Mouse (Mus musculus): Measurements from ENCODE around the gene Rhoj. TPM values are rescaled to one million over a fixed set of nuclear protein-coding genes. Genes with fewer than 3 reads are reported as not detected.
A peak's percentile ranks its signal among the peaks of the same experiment; 100 is the strongest.

The Rhoj gene
- polyA plus RNA-seq, 1 experiment from 2014 or later = 19.2 TPM

GRCm38 (mm10) chr12:75388521-75388920 lies 80.4 kb downstream of the Rhoj start:
- Histone ChIP-seq H3K36me3 (ENCODE audit: control insufficient read depth, insufficient read depth, low read length) (no peaks in the 10 kb centered on the region), H3K27ac (ENCODE audit: low read depth, low read length) (no peak overlapping the region), H3K27me3 (ENCODE audit: control insufficient read depth, insufficient read depth, low read length) (no peaks in the 10 kb centered on the region), H3K9me3 (ENCODE audit: control insufficient read depth, low read length) (no peaks in the 10 kb centered on the region), H3K9ac (ENCODE audit: low read length) (no peak overlapping the region), H3K4me3 (ENCODE audit: low read depth, low read length) (no peak overlapping the region), H3K4me2 (ENCODE audit: low read depth, low read length, severe bottlenecking) (no peak overlapping the region), H3K4me1 (replicated peaks; ENCODE audit: control insufficient read depth, insufficient read depth, low read length) (no peaks in the 10 kb centered on the region)
- ATAC-seq (replicated peaks; ENCODE audit: low FRiP score) = no peak
- no peak for DNase-seq (ENCODE audit: low spot score)
- WGBS = 93% methylated on average over 9 of the region's 9 CpGs

GRCm38 (mm10) chr12:75389308-75390135 lies 81.4 kb downstream of the Rhoj start:
- Histone ChIP-seq H3K36me3 (ENCODE audit: control insufficient read depth, insufficient read depth, low read length) (no peaks in the 10 kb centered on the region), H3K9ac (ENCODE audit: low read length) (no peak overlapping the region), H3K27me3 (ENCODE audit: control insufficient read depth, insufficient read depth, low read length) (no peaks in the 10 kb centered on the region), H3K4me2 (ENCODE audit: low read depth, low read length, severe bottlenecking) (no peak overlapping the region), H3K9me3 (ENCODE audit: control insufficient read depth, low read length) (no peaks in the 10 kb centered on the region), H3K27ac (ENCODE audit: low read depth, low read length) (no peak overlapping the region), H3K4me1 (replicated peaks; ENCODE audit: control insufficient read depth, insufficient read depth, low read length) (no peaks in the 10 kb centered on the region), H3K4me3 (ENCODE audit: low read depth, low read length) (no peak overlapping the region)
- peak; percentile 60 for DNase-seq (ENCODE audit: low spot score)
- ATAC-seq (replicated peaks; ENCODE audit: low FRiP score) = peak; percentile 69
- WGBS = 44% methylated on average over 20 of the region's 20 CpGs

- Histone ChIP-seq H3K27me3 (ENCODE audit: control insufficient read depth, insufficient read depth, low read length) (no peaks in the 10 kb centered on the region), H3K27ac (ENCODE audit: low read depth, low read length) (no peak overlapping the region), H3K4me2 (ENCODE audit: low read depth, low read length, severe bottlenecking) (no peak overlapping the region), H3K9me3 (ENCODE audit: control insufficient read depth, low read length) (no peaks in the 10 kb centered on the region), H3K36me3 (ENCODE audit: control insufficient read depth, insufficient read depth, low read length) (no peaks in the 10 kb centered on the region), H3K4me1 (replicated peaks; ENCODE audit: control insufficient read depth, insufficient read depth, low read length) (no peaks in the 10 kb centered on the region), H3K4me3 (ENCODE audit: low read depth, low read length) (no peak overlapping the region), H3K9ac (ENCODE audit: low read length) (no peak overlapping the region)
- no peak for ATAC-seq (replicated peaks; ENCODE audit: low FRiP score)
- 83% methylated on average over 9 of the region's 9 CpGs for WGBS
- DNase-seq (ENCODE audit: low spot score) = no peak
These were observed 83.4 kb downstream of the Rhoj start for GRCm38 (mm10) chr12:75391526-75391925.

- ATAC-seq (replicated peaks; ENCODE audit: low FRiP score) = no peak
- Histone ChIP-seq H3K27ac (ENCODE audit: low read depth, low read length) (no peak overlapping the region), H3K36me3 (ENCODE audit: control insufficient read depth, insufficient read depth, low read length) (no peaks in the 10 kb centered on the region), H3K4me1 (replicated peaks; ENCODE audit: control insufficient read depth, insufficient read depth, low read length) (no peaks in the 10 kb centered on the region), H3K9me3 (ENCODE audit: control insufficient read depth, low read length) (no peaks in the 10 kb centered on the region), H3K27me3 (ENCODE audit: control insufficient read depth, insufficient read depth, low read length) (no peaks in the 10 kb centered on the region), H3K4me3 (ENCODE audit: low read depth, low read length) (no peak overlapping the region), H3K9ac (ENCODE audit: low read length) (no peak overlapping the region), H3K4me2 (ENCODE audit: low read depth, low read length, severe bottlenecking) (no peak overlapping the region)
- no peak for DNase-seq (ENCODE audit: low spot score)
- 89% methylated on average over 20 of the region's 20 CpGs for WGBS
These were observed 86.1 kb downstream of the Rhoj start for GRCm38 (mm10) chr12:75394011-75394773.

GRCm38 (mm10) chr12:75396616-75397015 lies 88.5 kb downstream of the Rhoj start:
- DNase-seq (ENCODE audit: low spot score) = no peak
- Histone ChIP-seq H3K4me2 (ENCODE audit: low read depth, low read length, severe bottlenecking) (no peak overlapping the region), H3K27me3 (ENCODE audit: control insufficient read depth, insufficient read depth, low read length) (no peaks in the 10 kb centered on the region), H3K4me3 (ENCODE audit: low read depth, low read length) (no peak overlapping the region), H3K9ac (ENCODE audit: low read length) (no peak overlapping the region), H3K9me3 (ENCODE audit: control insufficient read depth, low read length) (no peaks in the 10 kb centered on the region), H3K27ac (ENCODE audit: low read depth, low read length) (no peak overlapping the region), H3K4me1 (replicated peaks; ENCODE audit: control insufficient read depth, insufficient read depth, low read length) (no peaks in the 10 kb centered on the region), H3K36me3 (ENCODE audit: control insufficient read depth, insufficient read depth, low read length) (no peaks in the 10 kb centered on the region)
- no peak for ATAC-seq (replicated peaks; ENCODE audit: low FRiP score)
- WGBS = 78% methylated on average over 3 of the region's 3 CpGs

- WGBS = 54% methylated on average over 7 of the region's 7 CpGs
- Histone ChIP-seq H3K4me3 (ENCODE audit: low read depth, low read length) (no peak overlapping the region), H3K9me3 (ENCODE audit: control insufficient read depth, low read length) (no peaks in the 10 kb centered on the region), H3K27ac (ENCODE audit: low read depth, low read length) (no peak overlapping the region), H3K36me3 (ENCODE audit: control insufficient read depth, insufficient read depth, low read length) (no peaks in the 10 kb centered on the region), H3K4me1 (replicated peaks; ENCODE audit: control insufficient read depth, insufficient read depth, low read length) (no peaks in the 10 kb centered on the region), H3K4me2 (ENCODE audit: low read depth, low read length, severe bottlenecking) (no peak overlapping the region), H3K27me3 (ENCODE audit: control insufficient read depth, insufficient read depth, low read length) (no peaks in the 10 kb centered on the region), H3K9ac (ENCODE audit: low read length) (no peak overlapping the region)
- no peak for DNase-seq (ENCODE audit: low spot score)
- ATAC-seq (replicated peaks; ENCODE audit: low FRiP score) = no peak
These were observed 89.0 kb downstream of the Rhoj start for GRCm38 (mm10) chr12:75397077-75397476.

GRCm38 (mm10) chr12:75412964-75413363 lies 104.8 kb downstream of the Rhoj start:
- WGBS = 87% methylated on average over 9 of the region's 9 CpGs
- Histone ChIP-seq H3K4me1 (replicated peaks; ENCODE audit: control insufficient read depth, insufficient read depth, low read length) (no peaks in the 10 kb centered on the region), H3K27me3 (ENCODE audit: control insufficient read depth, insufficient read depth, low read length) (no peaks in the 10 kb centered on the region), H3K4me3 (ENCODE audit: low read depth, low read length) (no peak overlapping the region), H3K9me3 (ENCODE audit: control insufficient read depth, low read length) (no peaks in the 10 kb centered on the region), H3K4me2 (ENCODE audit: low read depth, low read length, severe bottlenecking) (no peak overlapping the region), H3K36me3 (ENCODE audit: control insufficient read depth, insufficient read depth, low read length) (no peaks in the 10 kb centered on the region), H3K9ac (ENCODE audit: low read length) (no peak overlapping the region), H3K27ac (ENCODE audit: low read depth, low read length) (no peak overlapping the region)
- no peak for DNase-seq (ENCODE audit: low spot score)
- no peak for ATAC-seq (replicated peaks; ENCODE audit: low FRiP score)

- no peak for DNase-seq (ENCODE audit: low spot score)
- no peak overlapping the region for H3K27ac ChIP-seq (ENCODE audit: low read depth, low read length)
- no peaks in the 10 kb centered on the region for H3K9me3 ChIP-seq (ENCODE audit: control insufficient read depth, low read length)
- H3K4me3 ChIP-seq (ENCODE audit: low read depth, low read length) = no peak overlapping the region
- no peaks in the 10 kb centered on the region for H3K4me1 ChIP-seq (replicated peaks; ENCODE audit: control insufficient read depth, insufficient read depth, low read length)
- 75% methylated on average over 6 of the region's 6 CpGs for WGBS
- no peak overlapping the region for H3K9ac ChIP-seq (ENCODE audit: low read length)
- H3K36me3 ChIP-seq (ENCODE audit: control insufficient read depth, insufficient read depth, low read length) = no peaks in the 10 kb centered on the region
- no peak overlapping the region for H3K4me2 ChIP-seq (ENCODE audit: low read depth, low read length, severe bottlenecking)
- no peaks in the 10 kb centered on the region for H3K27me3 ChIP-seq (ENCODE audit: control insufficient read depth, insufficient read depth, low read length)
- no peak for ATAC-seq (replicated peaks; ENCODE audit: low FRiP score)
These were observed 106.9 kb downstream of the Rhoj start for GRCm38 (mm10) chr12:75414991-75415390.

Measured in forebrain, embryonic 11.5 days (tissue).